Mouse (Mus musculus): ENCODE data around the gene Rnf8. TPM values are rescaled to one million over a fixed set of nuclear protein-coding genes. Genes with fewer than 3 reads are reported as not detected.

The Rnf8 gene
- total RNA-seq, 4 experiments from 2014 or later = 60.2 to 65.5 (median 62.3) TPM

- DNase-seq (ENCODE audit: low spot score in 2 of 2) = no peak
These were observed 64.6 kb downstream of the Rnf8 start for GRCm38 (mm10) chr17:29679038-29679767.

GRCm38 (mm10) chr17:29680174-29680573 lies 65.6 kb downstream of the Rnf8 start:
- DNase-seq (ENCODE audit: low spot score in 2 of 2) = no peak

- DNase-seq (ENCODE audit: low spot score in 2 of 2) = no peak
These were observed 66.3 kb downstream of the Rnf8 start for GRCm38 (mm10) chr17:29680921-29681320.

GRCm38 (mm10) chr17:29681669-29682068 lies 67.1 kb downstream of the Rnf8 start:
- no peak for DNase-seq (ENCODE audit: low spot score in 2 of 2)

- no peak for DNase-seq (ENCODE audit: low spot score in 2 of 2)
These were observed 67.7 kb downstream of the Rnf8 start for GRCm38 (mm10) chr17:29682261-29682660.

GRCm38 (mm10) chr17:29683127-29683526 lies 68.5 kb downstream of the Rnf8 start:
- DNase-seq (ENCODE audit: low spot score in 2 of 2) = no peak

GRCm38 (mm10) chr17:29684275-29684674 lies 69.7 kb downstream of the Rnf8 start:
- DNase-seq (ENCODE audit: low spot score in 2 of 2) = no peak

GRCm38 (mm10) chr17:29686771-29687170 lies 72.2 kb downstream of the Rnf8 start:
- no peak for DNase-seq (ENCODE audit: low spot score in 2 of 2)

- no peak for DNase-seq (ENCODE audit: low spot score in 2 of 2)
These were observed 72.8 kb downstream of the Rnf8 start for GRCm38 (mm10) chr17:29687373-29687772.

- no peak for DNase-seq (ENCODE audit: low spot score in 2 of 2)
These were observed 74.0 kb downstream of the Rnf8 start for GRCm38 (mm10) chr17:29688610-29689009.

- DNase-seq (ENCODE audit: low spot score in 2 of 2) = no peak
These were observed 75.7 kb downstream of the Rnf8 start for GRCm38 (mm10) chr17:29690257-29690656.

GRCm38 (mm10) chr17:29692827-29693226 lies 78.2 kb downstream of the Rnf8 start:
- DNase-seq (ENCODE audit: low spot score in 2 of 2) = no peak

- no peak for DNase-seq (ENCODE audit: low spot score in 2 of 2)
These were observed 79.0 kb downstream of the Rnf8 start for GRCm38 (mm10) chr17:29693571-29693970.

- DNase-seq (ENCODE audit: low spot score in 2 of 2) = no peak
These were observed 79.9 kb downstream of the Rnf8 start for GRCm38 (mm10) chr17:29694516-29694915.

Small RNA genes lying within 50 kb of the gene (microRNA-seq; reads per million reads assigned to microRNA genes)
- gene Mir7667 = 0 reads per million in 2 experiments

Other genes with a start within 250 kb of the Rnf8 start
- 1 to 10 TPM; 4.3 to 6.0 (median 5.1) TPM for gene Pim1, start 124.0 kb upstream of the Rnf8 start, total RNA-seq (2022)
- not detected for gene Gm17657, start 65.2 kb upstream of the Rnf8 start, total RNA-seq (2022)
- 10 to 100 TPM; 35.6 to 39.5 (median 38.4) TPM for gene Tbc1d22b, start 65.0 kb upstream of the Rnf8 start, total RNA-seq (2022)
- not detected for gene Tmem217, start 62.4 kb upstream of the Rnf8 start, total RNA-seq (2022)
- gene Gm28043, start 86 bp downstream of the Rnf8 start, total RNA-seq (2022) = 1 to 10 TPM; 3.8 to 6.2 (median 4.8) TPM
- gene Cmtr1, start 45.8 kb downstream of the Rnf8 start, total RNA-seq (2022) = 100 to 1,000 TPM; 112 to 142 (median 127) TPM
- gene Ccdc167, start 102.3 kb downstream of the Rnf8 start, total RNA-seq (2022) = 10 to 100 TPM; 14.7 to 20.3 (median 17.4) TPM